Mouse (Mus musculus): ENCODE measurements around the gene Ehmt1.

- TF ChIP-seq GATA1 (IDR thresholded peaks at IDR 0.05; ENCODE audit: low read length) (no peak), TAL1 (IDR thresholded peaks at IDR 0.05; ENCODE audit: low read length) (no peak)
Observed at GRCm38 (mm10) chr2:24763115-24763557, 156.3 kb downstream of the Ehmt1 start, which contains the start of gene Cacna1b.
